ENCODE assay signal across 11 mouse cellular contexts in the genomic region with DNA sequence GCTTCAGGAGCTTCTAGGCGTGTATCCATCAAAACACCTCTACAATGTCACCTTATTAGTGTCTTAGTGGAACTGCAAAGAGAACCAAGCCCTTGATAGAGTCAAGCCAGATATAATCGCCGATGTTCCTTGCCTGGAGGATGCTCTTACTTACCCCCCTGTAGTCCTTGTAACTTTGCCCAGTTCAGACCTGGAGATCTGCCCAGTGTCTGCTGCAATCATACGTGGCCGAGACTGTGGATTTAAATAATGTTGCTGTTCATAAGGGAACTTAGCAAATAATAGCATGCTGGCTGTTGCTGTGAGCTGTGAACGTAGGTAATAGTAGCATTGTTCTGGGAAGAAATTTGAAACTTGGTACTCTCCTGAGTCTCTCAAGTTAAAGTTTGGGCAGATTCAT.
A peak's percentile ranks its signal among the peaks of the same experiment; 100 is the strongest.
DNase-seq lines count a peak whose midpoint lies in the region; ATAC-seq and TF ChIP-seq lines count a peak whose summit lies in the region.
"Had no signal": no experiment of that assay in that cellular context is flagged by ENCODE, and none has a peak within 500 bp of the region (broad histone marks: within the 10 kb centered on the region; RNA-seq: fewer than 3 reads in every experiment).

No protein-coding gene starts in this region.

- no peak overlapping the region for H3K27ac ChIP-seq in gastrocnemius, adult 2 months
- H3K27ac ChIP-seq in limb, embryonic 15.5 days, result peak overlapping the region; percentile 12; the same call in 1 of the 2 replicates
- H3K27ac ChIP-seq: liver, embryonic 13.5 days had no signal

- intact Hi-C loops in gastrocnemius, adult 2 months (cut with DNase I), result no loop called here

- 43% methylated on average over 6 of the region's 6 CpGs for WGBS in limb, embryonic 15.5 days

- no peaks in the 10 kb centered on the region for H3K27me3 ChIP-seq in limb, embryonic 15.5 days
- H3K27me3 ChIP-seq: liver, embryonic 13.5 days had no signal

- H3K4me3 ChIP-seq in gastrocnemius, adult 2 months, result no peak overlapping the region
- no peak overlapping the region for H3K4me3 ChIP-seq in limb, embryonic 15.5 days
- H3K4me3 ChIP-seq: liver, embryonic 13.5 days; myocyte had no signal

- no peak overlapping the region for H3K9ac ChIP-seq in limb, embryonic 15.5 days
- H3K9ac ChIP-seq: liver, embryonic 13.5 days had no signal

- DNase-seq in gastrocnemius, adult 2 months, result peak; percentile 39
- no peak for DNase-seq in gastrocnemius, postnatal 25 days
- DNase-seq in lung, postnatal 10 days, result peak; percentile 18
- DNase-seq in lung, postnatal 36 days, result no peak
- peak; percentile 59 for DNase-seq in brain, embryonic 14.5 days (ENCODE audit: low read depth)
- no peak for DNase-seq in layer of hippocampus, postnatal 10 days (ENCODE audit: low spot score in 2 of 2)
- DNase-seq: kidney, adult 9 months; layer of hippocampus, adult 9-11 months; liver, embryonic 13.5 days had no signal

- ATAC-seq in limb, embryonic 15.5 days (ENCODE audit: insufficient number of reproducible peaks, low FRiP score, low TSS enrichment, low read depth), result no peak

- no peaks in the 10 kb centered on the region for H3K9me3 ChIP-seq in limb, embryonic 15.5 days
- H3K9me3 ChIP-seq: liver, embryonic 13.5 days had no signal

- H3K4me1 ChIP-seq in limb, embryonic 15.5 days, result peaks cover 4% of the 10 kb centered on the region; the same call in 1 of the 2 replicates
- H3K4me1 ChIP-seq: liver, embryonic 13.5 days had no signal

- H3K4me2 ChIP-seq in limb, embryonic 15.5 days, result no peak overlapping the region
- H3K4me2 ChIP-seq: liver, embryonic 13.5 days had no signal

- no peak for TF ChIP-seq POLR2A in brain, embryonic 14.5 days (IDR thresholded peaks at IDR 0.05; ENCODE audit: borderline replicate concordance, extremely low read depth, insufficient read depth, insufficient read length, poor library complexity, severe bottlenecking)

- no peaks in the 10 kb centered on the region for H3K36me3 ChIP-seq in limb, embryonic 15.5 days
- H3K36me3 ChIP-seq: liver, embryonic 13.5 days had no signal

- no peak for TF ChIP-seq CTCF in gastrocnemius, adult 2 months (IDR thresholded peaks at IDR 0.05)
- no peak for TF ChIP-seq CTCF in brain, embryonic 14.5 days (IDR thresholded peaks at IDR 0.05; ENCODE audit: borderline replicate concordance, extremely low read depth, insufficient read depth, insufficient read length)

Comparison
In these comparisons a context has a peak if more than half of its experiments do, and no peak if none do; other contexts are left out.
1. DNase-seq: peak in gastrocnemius, adult 2 months (single experiment), lung, postnatal 10 days (single experiment) and brain, embryonic 14.5 days (single experiment); none in gastrocnemius, postnatal 25 days (single experiment), lung, postnatal 36 days (single experiment) and layer of hippocampus, postnatal 10 days (0 of 2).